Mouse (Mus musculus) C2C12 (cell line): ENCODE measurements around the gene Hist2h2be.

Experiments
- CEBPB ChIP-seq: IDR thresholded peaks from one replicate; pipeline ENCODE4 v1.6.1; 2011; ENCODE audit warnings: low read depth, mild to moderate bottlenecking, control low read depth, moderate library complexity
- CTCF ChIP-seq: IDR thresholded peaks from one replicate; pipeline ENCODE4 v1.5.1; 2011; ENCODE audit not compliant: control insufficient read depth, insufficient read depth, insufficient read length
- MAX ChIP-seq: IDR thresholded peaks from one replicate; pipeline ENCODE4 v1.6.1; 2011; ENCODE audit warnings: mild to moderate bottlenecking, control low read depth

GRCm38 (mm10) chr3:96219191-96219641, 1.7 kb upstream of the Hist2h2be start:
- TF ChIP-seq CEBPB (no peak), MAX (no peak), CTCF (no peak)
